Mouse (Mus musculus): ENCODE data around the gene Atp10a.

DNA sequence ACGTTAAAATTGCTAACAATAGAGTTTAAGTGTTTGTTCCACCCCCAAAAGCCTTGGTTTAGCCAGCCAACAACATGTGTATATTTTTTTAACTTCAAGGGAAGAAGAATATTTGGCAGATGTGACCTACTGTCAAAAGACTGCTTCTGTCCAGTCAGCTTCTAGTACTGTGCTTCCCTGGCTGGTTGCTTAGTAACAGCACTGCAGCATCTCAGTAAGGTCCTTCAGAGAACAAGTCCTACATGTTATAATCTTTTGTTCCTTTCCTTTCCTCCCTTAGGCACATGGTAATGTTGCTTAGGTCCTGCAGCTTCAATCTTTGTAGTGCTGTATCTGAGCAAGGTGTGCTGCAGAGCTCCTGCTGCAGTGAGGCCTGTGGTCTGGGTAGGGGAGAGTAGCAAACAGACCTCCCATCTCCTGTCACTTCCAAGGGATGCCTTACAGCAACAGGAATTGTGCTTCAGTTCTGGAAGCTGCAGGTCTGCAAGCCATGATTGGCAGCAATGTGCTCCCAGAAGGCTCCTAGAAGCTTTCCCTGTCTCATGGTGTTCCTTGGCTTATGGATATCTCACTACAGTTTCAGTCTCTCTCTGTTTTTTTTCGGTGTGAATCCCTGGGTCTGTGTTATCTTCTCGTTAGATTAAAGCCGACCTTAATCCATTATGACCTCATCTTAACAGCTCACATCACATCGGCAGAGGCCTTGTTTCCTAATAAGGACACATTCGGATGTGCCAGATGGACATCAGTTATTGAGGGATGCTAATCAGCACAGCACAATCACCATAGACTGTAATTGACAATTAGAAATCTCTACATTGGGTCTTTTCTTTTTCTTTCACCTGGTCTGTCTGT lies 34.3 kb downstream of the Atp10a start:
- TF ChIP-seq HCFC1 (IDR thresholded peaks at IDR 0.05; ENCODE audit: borderline replicate concordance, insufficient read depth, low read length): no peak
- TF ChIP-seq MAFK (IDR thresholded peaks at IDR 0.05; ENCODE audit: insufficient read depth, low read depth, low read length): no peak

Measured in ES-E14 (cell line).